32 mouse cellular contexts compared by ENCODE assay signal in genomic region chr19:53696655-53697054, GRCm38 (mm10). TPM values are rescaled to one million over a fixed set of nuclear protein-coding genes. Genes with fewer than 3 reads are reported as not detected.
DNase-seq lines count a peak whose midpoint lies in the region; ATAC-seq lines count a peak whose summit lies in the region.
"Had no signal": no experiment of that assay in that cellular context is flagged by ENCODE, and none has a peak within 500 bp of the region (broad histone marks: within the 10 kb centered on the region; RNA-seq: fewer than 3 reads in every experiment).

No protein-coding gene starts in this region.

- peak overlapping the region; percentile 86 for H3K27ac ChIP-seq in heart, embryonic 10.5 days
- H3K27ac ChIP-seq in heart, embryonic 15.5 days, result peak overlapping the region; percentile 92
- H3K27ac ChIP-seq in heart, embryonic 16.5 days (ENCODE audit: low read length), result peak overlapping the region; percentile 92
- H3K27ac ChIP-seq: forebrain, embryonic 12.5 days; intestine, embryonic 15.5 days; layer of hippocampus, adult 2 months; left cerebral cortex, adult 2 months; liver, embryonic 12.5 days; midbrain, embryonic 12.5 days; neural tube, embryonic 12.5 days had no signal

- no peaks in the 10 kb centered on the region for H3K9me3 ChIP-seq in heart, embryonic 10.5 days
- H3K9me3 ChIP-seq in heart, embryonic 15.5 days (replicated peaks), result no peaks in the 10 kb centered on the region
- no peaks in the 10 kb centered on the region for H3K9me3 ChIP-seq in heart, embryonic 16.5 days (replicated peaks; ENCODE audit: control insufficient read depth, low read length)
- H3K9me3 ChIP-seq: embryonic facial prominence, embryonic 15.5 days; forebrain, embryonic 12.5 days; hindbrain, embryonic 10.5 days; intestine, embryonic 15.5 days; liver, embryonic 12.5 days; midbrain, embryonic 12.5 days; neural tube, embryonic 12.5 days had no signal

- intact Hi-C loops in heart, postnatal 14 days (cut with DNase I), result no loop called here
- intact Hi-C loops in heart, postnatal 36 days (cut with DNase I), result loop anchor here (2.0 kb wide), 1 partner anchor 16 kb away; no protein-coding TSS in a partner anchor

- WGBS in heart, embryonic 10.5 days, result 85% methylated on average over 3 of the region's 3 CpGs
- 81% methylated on average over 3 of the region's 3 CpGs for WGBS in heart, embryonic 15.5 days
- 76% methylated on average over 3 of the region's 3 CpGs for WGBS in heart, embryonic 16.5 days

- peak overlapping the region; percentile 57 for H3K4me2 ChIP-seq in heart, embryonic 15.5 days
- peak overlapping the region; percentile 54 for H3K4me2 ChIP-seq in heart, embryonic 16.5 days (ENCODE audit: low read depth, low read length)
- H3K4me2 ChIP-seq: forebrain, embryonic 12.5 days; intestine, embryonic 15.5 days; liver, embryonic 12.5 days; neural tube, embryonic 12.5 days had no signal

- H3K27me3 ChIP-seq in heart, embryonic 10.5 days (ENCODE audit: insufficient read depth, poor library complexity, severe bottlenecking), result no peaks in the 10 kb centered on the region
- H3K27me3 ChIP-seq in heart, embryonic 15.5 days, result no peaks in the 10 kb centered on the region
- no peaks in the 10 kb centered on the region for H3K27me3 ChIP-seq in heart, embryonic 16.5 days (ENCODE audit: control insufficient read depth, insufficient read depth, low read length)
- H3K27me3 ChIP-seq: CH12.LX; embryonic facial prominence, embryonic 15.5 days; intestine, embryonic 15.5 days; liver, embryonic 12.5 days; midbrain, embryonic 12.5 days; neural tube, embryonic 12.5 days had no signal

- H3K9ac ChIP-seq in heart, embryonic 15.5 days, result no peak overlapping the region
- H3K9ac ChIP-seq in heart, embryonic 16.5 days (ENCODE audit: low read length), result peak overlapping the region; percentile 55
- H3K9ac ChIP-seq: embryonic facial prominence, embryonic 15.5 days; forebrain, embryonic 12.5 days; forebrain, postnatal 0 days; intestine, embryonic 15.5 days; liver, embryonic 12.5 days; liver, postnatal 0 days; midbrain, embryonic 12.5 days; neural tube, embryonic 12.5 days had no signal

- DNase-seq in cerebellum, postnatal 10 days, result peak; percentile 59 to 67
- DNase-seq in cerebellum, adult 8-10 months, result no peak
- DNase-seq in heart, embryonic 10.5 days (ENCODE audit: low spot score), result no peak
- no peak for DNase-seq in heart, postnatal 14 days
- no peak for DNase-seq in heart, postnatal 36 days
- no peak for DNase-seq in frontal cortex, postnatal 36 days (ENCODE audit: low spot score in 2 of 2)
- DNase-seq: adrenal gland, adult 2 months; forebrain, postnatal 0 days; kidney, adult 2 months; kidney, postnatal 36 days; liver, postnatal 0 days; lung, postnatal 4 days; right cerebral cortex, adult 18-20 months; spleen, adult 18-20 months; thymus, adult 2 months; thymus, postnatal 36 days had no signal

- ATAC-seq in heart, embryonic 15.5 days (replicated peaks; ENCODE audit: insufficient number of reproducible peaks, insufficient read depth, low FRiP score, low read depth), result no peak
- ATAC-seq in heart, embryonic 16.5 days (replicated peaks; ENCODE audit: extremely low read depth, insufficient read depth, low FRiP score), result no peak
- ATAC-seq: activated CD4-positive, CD25-positive, alpha-beta regulatory T cell, adult 4 months; forebrain, postnatal 0 days; hindbrain, embryonic 16.5 days; intestine, embryonic 15.5 days; liver, embryonic 12.5 days; liver, postnatal 0 days had no signal

- no peaks in the 10 kb centered on the region for H3K36me3 ChIP-seq in heart, embryonic 10.5 days
- no peaks in the 10 kb centered on the region for H3K36me3 ChIP-seq in heart, embryonic 15.5 days
- no peaks in the 10 kb centered on the region for H3K36me3 ChIP-seq in heart, embryonic 16.5 days (ENCODE audit: control insufficient read depth, insufficient read depth)
- H3K36me3 ChIP-seq: embryonic facial prominence, embryonic 15.5 days; forebrain, embryonic 12.5 days; hindbrain, embryonic 10.5 days; intestine, embryonic 15.5 days; liver, embryonic 12.5 days; midbrain, embryonic 12.5 days; neural tube, embryonic 12.5 days had no signal

- H3K4me3 ChIP-seq in heart, embryonic 10.5 days, result no peak overlapping the region
- H3K4me3 ChIP-seq in heart, embryonic 15.5 days, result no peak overlapping the region
- no peak overlapping the region for H3K4me3 ChIP-seq in heart, embryonic 16.5 days (ENCODE audit: low read length)
- H3K4me3 ChIP-seq: embryonic facial prominence, embryonic 15.5 days; forebrain, embryonic 12.5 days; hindbrain, embryonic 10.5 days; intestine, embryonic 15.5 days; layer of hippocampus, adult 2 months; left cerebral cortex, adult 2 months; liver, embryonic 12.5 days; megakaryocyte, embryonic 14.5 days; midbrain, embryonic 12.5 days; myocyte; neural tube, embryonic 12.5 days had no signal

- peaks cover 67% of the 10 kb centered on the region for H3K4me1 ChIP-seq in heart, embryonic 10.5 days
- H3K4me1 ChIP-seq in heart, embryonic 15.5 days (replicated peaks), result peaks cover 53% of the 10 kb centered on the region
- H3K4me1 ChIP-seq in heart, embryonic 16.5 days (ENCODE audit: control insufficient read depth, insufficient read depth, low read length), result peaks cover 38% of the 10 kb centered on the region
- H3K4me1 ChIP-seq: intestine, embryonic 15.5 days; liver, embryonic 12.5 days; megakaryocyte, embryonic 14.5 days had no signal

RNA-seq across cellular contexts. Expression of gene Rbm20, which starts 19.5 kb away (rescaled TPM):
- 18.3 and 34.7 TPM in 2 replicates for polyA plus RNA-seq in heart, embryonic 10.5 days (2016; fragmentation: Nextera tagmentation; extraction: Ambion mirVana)
- total RNA-seq in heart, postnatal 14 days (2021), result 100 to 1,000 TPM; 224 to 225 TPM
- 39.9 and 44.4 TPM in 2 replicates for polyA plus RNA-seq in heart, embryonic 15.5 days (2015; fragmentation: Nextera tagmentation; extraction: Ambion mirVana)
- 100 to 1,000 TPM; 216 to 224 TPM for total RNA-seq in heart, postnatal 36 days (2021)
- polyA plus RNA-seq in heart, embryonic 16.5 days (2015; fragmentation: Nextera tagmentation; extraction: Ambion mirVana), result 48.1 and 50.7 TPM in 2 replicates

Comparison
In these comparisons a context has a peak if more than half of its experiments do, and no peak if none do; other contexts are left out.
1. DNase-seq: peak in cerebellum, postnatal 10 days (2 of 2); none in cerebellum, adult 8-10 months (single experiment), heart, embryonic 10.5 days (single experiment), heart, postnatal 14 days (0 of 2), heart, postnatal 36 days (0 of 2) and frontal cortex, postnatal 36 days (0 of 2).
2. Peak in every context shown above with its lines, with median percentiles within 50 percentile points of each other: H3K27ac ChIP-seq.